Mouse (Mus musculus) adipocyte (in vitro differentiated cells): ENCODE data around the gene Vmn2r42.
"Not testable (repeated sequence)": the region's sequence is repeated elsewhere in the genome, so short reads cannot be mapped to it uniquely, and the experiment has no call there.

Source experiments
- DNase-seq: peaks from one replicate; pipeline ENCODE4 v3.0.0-alpha.2; 2016; ENCODE audit warnings: low spot score

Gene Vmn2r42

GRCm38 (mm10) chr7:8200220-8200619 is at the start of gene Vmn2r42:
Gene Vmn2r42, minus strand, starts transcription at chr7:8200320.
- DNase-seq = not testable (repeated sequence)

DNA sequence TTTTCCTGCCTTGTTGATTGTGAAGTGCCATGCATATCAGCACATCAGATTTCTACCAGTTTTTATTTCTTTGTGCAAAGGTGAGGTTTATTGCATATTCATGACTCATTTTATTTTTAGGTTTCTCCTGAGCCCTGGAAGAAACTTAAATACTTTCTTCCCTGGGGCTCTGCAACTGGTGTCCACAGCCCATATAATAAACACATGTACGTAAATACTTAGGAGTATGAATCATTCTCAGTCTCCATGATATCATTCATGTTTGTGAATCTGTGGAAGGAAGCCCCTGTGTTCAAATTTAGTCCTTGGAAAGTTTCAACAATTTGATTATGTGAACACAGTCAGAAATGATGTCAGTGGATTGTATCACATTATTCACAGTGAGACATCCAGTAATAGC is 38.6 kb downstream of the Vmn2r42 start, which contains the start of gene Vmn2r41:
TSS of gene Vmn2r41 (minus strand) at position 101 of the 400 bp plus-strand sequence.
- DNase-seq = not testable (repeated sequence)
